14 mouse cellular contexts compared by ENCODE assay signal in the genomic region with DNA sequence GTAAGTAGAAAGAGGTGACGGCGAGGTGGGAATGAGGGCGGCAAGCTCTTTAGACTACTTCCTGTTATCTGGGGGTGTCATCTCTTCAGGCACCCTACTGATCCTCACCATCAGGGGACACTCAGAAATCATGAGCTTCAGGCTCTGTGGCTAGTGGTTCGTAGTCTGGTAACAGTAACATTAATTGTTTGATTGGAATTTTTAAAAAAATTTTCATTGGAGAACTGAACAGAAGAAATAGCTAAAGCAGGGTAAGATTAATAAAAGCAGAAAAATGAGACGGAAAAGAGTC. TPM values are rescaled to one million over a fixed set of nuclear protein-coding genes. Genes with fewer than 3 reads are reported as not detected.
DNase-seq lines count a peak whose midpoint lies in the region; ATAC-seq lines count a peak whose summit lies in the region.
"Had no signal": no experiment of that assay in that cellular context is flagged by ENCODE, and none has a peak within 500 bp of the region (broad histone marks: within the 10 kb centered on the region; RNA-seq: fewer than 3 reads in every experiment).

No protein-coding gene starts in this region.

- H3K9ac ChIP-seq in hindbrain, embryonic 11.5 days (ENCODE audit: low read depth, low read length): no peak overlapping the region
- H3K9ac ChIP-seq in embryonic facial prominence, embryonic 13.5 days: no peak overlapping the region
- peak overlapping the region; percentile 22; the same call in 1 of the 2 replicates for H3K9ac ChIP-seq in hindbrain, embryonic 14.5 days
- no peak overlapping the region for H3K9ac ChIP-seq in midbrain, embryonic 16.5 days (ENCODE audit: low read depth, low read length)

- H3K27me3 ChIP-seq in hindbrain, embryonic 11.5 days (ENCODE audit: control insufficient read depth, insufficient read depth, low read length): no peaks in the 10 kb centered on the region
- peaks cover 20% of the 10 kb centered on the region; the same call in 1 of the 2 replicates for H3K27me3 ChIP-seq in hindbrain, embryonic 10.5 days (ENCODE audit: insufficient read depth, poor library complexity, severe bottlenecking)
- peaks cover 25% of the 10 kb centered on the region for H3K27me3 ChIP-seq in embryonic facial prominence, embryonic 13.5 days
- H3K27me3 ChIP-seq in hindbrain, embryonic 14.5 days (ENCODE audit: control insufficient read depth, insufficient read depth, low read length): no peaks in the 10 kb centered on the region
- H3K27me3 ChIP-seq in midbrain, embryonic 16.5 days (ENCODE audit: control insufficient read depth, insufficient read depth, low read depth, low read length): no peaks in the 10 kb centered on the region

- no peaks in the 10 kb centered on the region for H3K36me3 ChIP-seq in hindbrain, embryonic 11.5 days (ENCODE audit: control insufficient read depth, insufficient read depth, low read length)
- no peaks in the 10 kb centered on the region for H3K36me3 ChIP-seq in hindbrain, embryonic 10.5 days
- H3K36me3 ChIP-seq in embryonic facial prominence, embryonic 13.5 days: no peaks in the 10 kb centered on the region
- no peaks in the 10 kb centered on the region for H3K36me3 ChIP-seq in hindbrain, embryonic 14.5 days (replicated peaks; ENCODE audit: control insufficient read depth, insufficient read depth)
- H3K36me3 ChIP-seq in midbrain, embryonic 16.5 days (ENCODE audit: control insufficient read depth, insufficient read depth, low read length): no peaks in the 10 kb centered on the region

- DNase-seq in hindbrain, embryonic 11.5 days (ENCODE audit: low spot score): no peak
- DNase-seq in hindbrain, embryonic 10.5 days (ENCODE audit: low spot score): no peak
- DNase-seq in hindbrain, embryonic 14.5 days (ENCODE audit: low spot score): no peak
- DNase-seq in gastrocnemius, postnatal 36 days: no peak
- no peak for DNase-seq in ovary, postnatal 10 days (ENCODE audit: low spot score)
- no peak for DNase-seq in kidney, postnatal 36 days
- DNase-seq: kidney, postnatal 10 days; lung, postnatal 10 days; right cerebral cortex, postnatal 4 days; thymus, adult 2 months had no signal

- H3K27ac ChIP-seq in hindbrain, embryonic 11.5 days (ENCODE audit: low read depth, low read length): no peak overlapping the region
- H3K27ac ChIP-seq in hindbrain, embryonic 10.5 days: no peak overlapping the region
- H3K27ac ChIP-seq in embryonic facial prominence, embryonic 13.5 days: no peak overlapping the region
- no peak overlapping the region for H3K27ac ChIP-seq in hindbrain, embryonic 14.5 days
- no peak overlapping the region for H3K27ac ChIP-seq in midbrain, embryonic 16.5 days (ENCODE audit: low read length)

- intact Hi-C loops in gastrocnemius, postnatal 36 days (cut with DNase I): no loop called here

- no peaks in the 10 kb centered on the region for H3K9me3 ChIP-seq in hindbrain, embryonic 11.5 days (ENCODE audit: control insufficient read depth, low read length)
- no peaks in the 10 kb centered on the region for H3K9me3 ChIP-seq in hindbrain, embryonic 10.5 days
- H3K9me3 ChIP-seq in embryonic facial prominence, embryonic 13.5 days: no peaks in the 10 kb centered on the region
- H3K9me3 ChIP-seq in hindbrain, embryonic 14.5 days (ENCODE audit: control insufficient read depth, low read length): no peaks in the 10 kb centered on the region
- no peaks in the 10 kb centered on the region for H3K9me3 ChIP-seq in midbrain, embryonic 16.5 days (replicated peaks; ENCODE audit: control insufficient read depth, low read length, poor library complexity, severe bottlenecking)

- ATAC-seq in hindbrain, embryonic 11.5 days (ENCODE audit: low FRiP score): 0 out of 2 replicates have a peak, but pooled peaks have one; percentile 18
- ATAC-seq in embryonic facial prominence, embryonic 13.5 days (ENCODE audit: insufficient number of reproducible peaks, insufficient read depth, low FRiP score, low TSS enrichment, low read depth): no peak
- ATAC-seq in hindbrain, embryonic 14.5 days (ENCODE audit: low FRiP score): no peak
- no peak; the same call in 1 of the 2 replicates for ATAC-seq in midbrain, embryonic 16.5 days

- WGBS in hindbrain, embryonic 11.5 days: 46% methylated on average over 5 of the region's 5 CpGs
- 41% methylated on average over 5 of the region's 5 CpGs for WGBS in hindbrain, embryonic 10.5 days
- WGBS in embryonic facial prominence, embryonic 13.5 days: 40% methylated on average over 5 of the region's 5 CpGs
- 57% methylated on average over 5 of the region's 5 CpGs for WGBS in hindbrain, embryonic 14.5 days
- WGBS in midbrain, embryonic 16.5 days: 46% methylated on average over 5 of the region's 5 CpGs

- no peaks in the 10 kb centered on the region; the same call in 1 of the 2 replicates for H3K4me1 ChIP-seq in hindbrain, embryonic 11.5 days (replicated peaks; ENCODE audit: control insufficient read depth, insufficient read depth, low read length)
- H3K4me1 ChIP-seq in hindbrain, embryonic 10.5 days (replicated peaks): peaks cover 23% of the 10 kb centered on the region
- peaks cover 17% of the 10 kb centered on the region; the same call in 1 of the 2 replicates for H3K4me1 ChIP-seq in embryonic facial prominence, embryonic 13.5 days
- H3K4me1 ChIP-seq in hindbrain, embryonic 14.5 days (replicated peaks; ENCODE audit: control insufficient read depth, insufficient read depth, low read length): peaks cover 17% of the 10 kb centered on the region
- peaks cover 7% of the 10 kb centered on the region; the same call in 1 of the 2 replicates for H3K4me1 ChIP-seq in midbrain, embryonic 16.5 days (ENCODE audit: control insufficient read depth, insufficient read depth, low read length)

- no peak overlapping the region for H3K4me2 ChIP-seq in hindbrain, embryonic 11.5 days (replicated peaks; ENCODE audit: low read depth, low read length)
- H3K4me2 ChIP-seq in embryonic facial prominence, embryonic 13.5 days: peak overlapping the region; percentile 60
- H3K4me2 ChIP-seq in hindbrain, embryonic 14.5 days (replicated peaks): peak overlapping the region; percentile 60
- H3K4me2 ChIP-seq in midbrain, embryonic 16.5 days (ENCODE audit: low read length): peak overlapping the region; percentile 71

- H3K4me3 ChIP-seq in hindbrain, embryonic 11.5 days (ENCODE audit: low read depth, low read length): no peak overlapping the region
- no peak overlapping the region; the same call in 1 of the 2 replicates for H3K4me3 ChIP-seq in hindbrain, embryonic 10.5 days
- no peak overlapping the region for H3K4me3 ChIP-seq in embryonic facial prominence, embryonic 13.5 days
- peak overlapping the region; percentile 24 for H3K4me3 ChIP-seq in hindbrain, embryonic 14.5 days (replicated peaks; ENCODE audit: low read length)
- H3K4me3 ChIP-seq in midbrain, embryonic 16.5 days (ENCODE audit: low read depth, low read length): peak overlapping the region; percentile 36

RNA-seq across cellular contexts. Expression of a gene that starts 41.8 kb away (rescaled TPM):
- polyA plus RNA-seq in hindbrain, embryonic 11.5 days (2014; fragmentation: Nextera tagmentation; extraction: Ambion mirVana): 0.31 and 0.47 TPM in 2 replicates
- 0.16 and 0.41 TPM in 2 replicates for polyA plus RNA-seq in hindbrain, embryonic 10.5 days (2016; fragmentation: Nextera tagmentation; extraction: Ambion mirVana)
- polyA plus RNA-seq in embryonic facial prominence, embryonic 13.5 days (2015; fragmentation: Nextera tagmentation; extraction: Ambion mirVana): not detected in 2 replicates
- polyA plus RNA-seq in hindbrain, embryonic 14.5 days (2014; fragmentation: Nextera tagmentation; extraction: Ambion mirVana): 0.44 TPM in 1 of 2 replicates, not detected in the other
- polyA plus RNA-seq in midbrain, embryonic 16.5 days (2015; fragmentation: Nextera tagmentation; extraction: Ambion mirVana): 0.23 and 0.57 TPM in 2 replicates
- not detected for total RNA-seq in gastrocnemius, postnatal 36 days (2021)
- total RNA-seq: left cerebral cortex, adult 8-10 months had no signal
- polyA plus RNA-seq: gonadal fat pad, adult 2 months had no signal

Comparison
In these comparisons a context has a peak if more than half of its experiments do, and no peak if none do; other contexts are left out.
1. H3K4me3 ChIP-seq: peak in hindbrain, embryonic 14.5 days (single experiment) and midbrain, embryonic 16.5 days (single experiment); none in hindbrain, embryonic 11.5 days (single experiment), hindbrain, embryonic 10.5 days (single experiment) and embryonic facial prominence, embryonic 13.5 days (single experiment).